In genomic region chr2:164942692-164943290, GRCm38 (mm10) we compare ENCODE assay signal across 1 mouse cellular context.
TF ChIP-seq lines count a peak whose summit lies in the region.

No protein-coding gene starts in this region.

TF ChIP-seq in MEL, 35 proteins besides CTCF, POLR2A, EP300 and RAD21:
- TF ChIP-seq MXI1 (IDR thresholded peaks at IDR 0.05; ENCODE audit: low read depth, low read length) (no peak), ETS1 (IDR thresholded peaks at IDR 0.05; ENCODE audit: low read depth, low read length) (0 out of 2 replicates have a peak, but pooled peaks have one; percentile 45), GATA1 (IDR thresholded peaks at IDR 0.05; ENCODE audit: low read depth, low read length) (peak; percentile 17; the same call in 1 of the 2 replicates), GABPA (IDR thresholded peaks at IDR 0.05; ENCODE audit: low read depth, low read length) (no peak), CHD2 (IDR thresholded peaks at IDR 0.05; ENCODE audit: low read length) (peak; percentile 45), RCOR1 (IDR thresholded peaks at IDR 0.05; ENCODE audit: low read depth, low read length) (0 out of 2 replicates have a peak, but pooled peaks have one; percentile 10), ZMIZ1 (IDR thresholded peaks at IDR 0.05; ENCODE audit: low read depth, low read length) (no peak), MAZ (IDR thresholded peaks at IDR 0.05; ENCODE audit: low read depth, low read length) (peak; percentile 86; the same call in 1 of the 2 replicates), ELF1 (IDR thresholded peaks at IDR 0.05; ENCODE audit: low read depth, low read length) (peak; percentile 48), SMC3 (IDR thresholded peaks at IDR 0.05; ENCODE audit: low read depth, low read length) (no peak), HCFC1 (IDR thresholded peaks at IDR 0.05; ENCODE audit: low read depth, low read length) (0 out of 2 replicates have a peak, but pooled peaks have one; percentile 43), CHD1 (IDR thresholded peaks at IDR 0.05; ENCODE audit: low read depth, low read length) (no peak), TCF12 (IDR thresholded peaks at IDR 0.05; ENCODE audit: low read depth, low read length) (no peak)
